Mouse (Mus musculus) heart, postnatal 0 days (tissue): ENCODE results near the gene Slamf9.

Experiments
- CTCF ChIP-seq: IDR thresholded peaks from 2 replicates; pipeline ENCODE4 v1.5.1; 2016; ENCODE audit warnings: antibody characterized with exemption, control low read depth, low read depth
- EP300 ChIP-seq: IDR thresholded peaks from 2 replicates; pipeline ENCODE4 v1.6.1; 2016; ENCODE audit warnings: antibody characterized with exemption, low read depth

DNA sequence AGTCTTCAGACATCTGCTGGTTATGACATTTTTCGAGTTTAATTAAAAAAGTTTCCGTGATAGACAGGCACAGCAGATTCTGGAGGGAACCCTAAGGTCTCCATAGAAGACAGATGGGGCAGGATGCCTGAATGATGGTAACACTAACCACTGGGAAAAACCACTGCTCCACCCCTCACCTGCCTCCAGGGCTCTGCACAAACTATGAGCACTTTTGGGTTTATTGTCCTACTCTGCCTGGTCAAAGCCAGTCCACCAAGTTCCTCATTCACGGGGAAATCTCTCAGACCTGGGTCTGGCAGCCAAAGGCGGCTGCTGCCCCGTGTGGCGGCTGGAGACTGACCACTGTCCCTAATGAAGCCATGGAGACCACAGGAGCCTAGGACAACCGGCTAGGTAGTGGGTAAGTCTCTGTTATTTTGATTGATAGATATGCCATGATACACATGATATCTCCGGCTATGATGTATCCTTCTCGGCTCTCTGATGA is 44.4 kb upstream of the Slamf9 start:
- 0 out of 2 replicates have a peak, but pooled peaks have one; percentile 2 for TF ChIP-seq CTCF
- no peak for TF ChIP-seq EP300
